Mouse (Mus musculus): Measurements from ENCODE around the gene Trim43a.

DNA sequence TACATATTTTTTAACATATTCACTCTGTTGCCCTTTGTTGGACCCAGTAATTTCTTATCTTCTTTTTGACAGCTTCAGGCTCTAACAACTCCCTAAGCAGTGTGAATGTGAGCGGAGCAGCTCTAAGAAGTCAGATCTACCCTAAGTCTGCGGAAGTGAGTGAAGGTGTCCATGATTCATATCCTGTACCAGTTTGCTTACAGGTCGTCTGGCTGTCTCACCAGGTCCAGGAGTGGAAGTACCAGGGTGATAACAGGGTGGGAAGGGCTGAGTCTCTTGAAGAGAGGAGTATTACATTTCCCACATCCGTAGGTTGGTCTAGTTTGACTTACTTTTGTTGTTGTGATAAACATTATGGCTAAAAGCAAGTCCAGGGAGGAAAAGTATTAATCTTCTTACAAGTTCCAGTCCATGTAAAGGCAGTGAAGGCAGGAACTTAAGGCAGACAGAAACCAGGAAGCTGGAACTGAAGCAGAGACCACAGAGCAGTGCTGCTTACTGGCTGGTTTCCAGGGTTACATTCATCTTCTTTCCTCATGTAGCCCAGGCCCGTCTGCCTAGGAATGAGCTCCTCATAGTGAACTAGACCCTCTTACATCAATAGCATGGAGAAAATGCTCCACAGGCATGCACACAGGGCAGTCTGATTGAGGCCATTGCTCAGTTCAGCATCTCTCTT is 41.0 kb upstream of the Trim43a start:
- no peak for TF ChIP-seq CTCF (IDR thresholded peaks at IDR 0.05; ENCODE audit: low read depth, low read length)
- no peak for TF ChIP-seq POLR2A (IDR thresholded peaks at IDR 0.05; ENCODE audit: insufficient read depth, low read length)
- no peak for TF ChIP-seq EP300 (IDR thresholded peaks at IDR 0.05; ENCODE audit: insufficient read depth, low read depth, low read length)

Measured in ES-Bruce4 (cell line).